Mouse (Mus musculus) testis, postnatal 14 days (tissue): ENCODE data around the gene Ggta1.

Experiments
- DNase-seq: peaks from one replicate; pipeline ENCODE4 v3.0.0; 2021; ENCODE audit warnings: low spot score

The Ggta1 gene

DNA sequence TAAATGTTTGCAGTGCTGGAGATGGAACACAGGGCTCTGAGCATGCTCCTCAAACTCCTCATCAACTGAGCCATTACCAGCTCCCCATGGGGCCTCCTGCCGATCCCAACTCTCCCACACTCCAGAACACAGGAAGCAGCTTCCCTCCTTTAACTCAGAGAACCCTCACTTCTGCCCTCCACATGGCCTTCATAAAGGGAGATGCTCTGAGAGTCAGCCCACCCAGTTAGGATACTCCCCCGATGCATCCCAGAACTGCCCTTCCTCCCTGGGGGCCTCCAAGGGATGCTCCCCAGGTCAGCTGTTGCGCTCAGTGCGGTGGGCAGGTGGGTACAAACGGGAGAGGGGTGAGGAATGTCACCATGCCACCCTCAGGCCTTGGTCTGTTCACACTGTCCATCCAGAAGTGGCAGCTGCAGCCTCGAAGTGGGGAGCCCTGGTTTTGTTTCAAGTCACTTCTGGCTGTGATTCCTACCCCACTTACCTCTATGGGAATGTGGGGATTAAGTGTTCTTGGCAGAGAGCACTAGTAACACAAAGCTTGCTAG lies 28.4 kb downstream of the Ggta1 start:
- no peak for DNase-seq

DNA sequence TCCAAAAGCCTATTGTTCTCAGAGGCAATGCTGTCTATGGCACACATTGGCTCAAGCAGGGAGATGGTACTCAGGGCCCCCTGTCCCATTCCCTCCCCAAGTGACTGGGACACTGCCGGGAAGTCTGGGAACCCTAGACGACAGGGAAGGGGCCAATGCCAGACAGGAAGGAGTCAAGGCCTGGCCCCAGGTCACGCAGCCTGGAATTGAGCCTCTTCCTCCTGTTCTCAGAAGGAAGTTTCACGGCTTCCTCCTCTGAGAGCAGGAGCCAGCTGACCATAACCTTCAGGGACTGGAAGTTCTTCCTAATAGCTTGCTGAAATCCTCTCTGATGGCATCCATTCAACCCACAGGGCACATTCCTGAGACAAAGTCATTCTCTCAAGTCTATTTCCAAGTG lies 29.6 kb downstream of the Ggta1 start:
- DNase-seq = no peak

DNA sequence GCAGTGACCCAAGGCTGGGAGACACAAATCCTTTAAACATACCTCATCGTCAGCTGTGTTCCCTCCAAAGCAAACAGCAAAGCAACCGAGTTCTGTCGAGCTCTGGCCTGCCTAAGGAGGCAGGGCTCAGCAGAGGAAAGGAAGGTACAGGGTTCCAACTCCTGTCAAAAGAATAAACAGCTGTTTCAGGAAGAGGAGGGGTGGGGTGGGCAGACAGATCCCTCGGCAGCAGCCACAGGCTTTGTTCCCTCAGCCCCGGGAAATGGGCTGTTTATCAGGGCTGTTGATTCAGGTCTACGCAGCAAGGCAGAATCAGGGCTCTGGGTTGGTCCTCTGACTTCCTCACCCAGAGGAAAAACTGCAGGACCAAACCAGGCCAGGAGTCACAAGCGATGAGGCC lies 30.6 kb downstream of the Ggta1 start:
- no peak for DNase-seq

DNA sequence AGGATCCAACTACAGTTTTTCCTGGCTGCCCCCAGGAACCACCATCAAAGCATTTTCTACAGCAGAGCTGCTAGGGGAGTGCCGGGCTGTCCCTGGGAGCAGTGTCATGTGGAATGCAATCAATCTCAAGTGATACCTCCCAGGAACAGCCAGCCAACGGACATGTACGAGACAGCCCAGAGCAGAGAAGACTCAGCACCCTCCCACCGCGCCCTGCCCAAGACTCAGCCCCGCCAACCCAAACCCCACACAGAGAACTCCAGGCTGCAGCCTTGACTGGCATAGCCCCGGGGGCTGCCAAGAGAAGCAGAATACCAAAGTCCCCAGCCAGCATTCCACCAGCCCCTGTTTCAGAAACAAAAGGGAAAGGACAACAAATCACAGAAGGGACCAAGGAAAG lies 31.0 kb downstream of the Ggta1 start:
- DNase-seq = no peak

DNA sequence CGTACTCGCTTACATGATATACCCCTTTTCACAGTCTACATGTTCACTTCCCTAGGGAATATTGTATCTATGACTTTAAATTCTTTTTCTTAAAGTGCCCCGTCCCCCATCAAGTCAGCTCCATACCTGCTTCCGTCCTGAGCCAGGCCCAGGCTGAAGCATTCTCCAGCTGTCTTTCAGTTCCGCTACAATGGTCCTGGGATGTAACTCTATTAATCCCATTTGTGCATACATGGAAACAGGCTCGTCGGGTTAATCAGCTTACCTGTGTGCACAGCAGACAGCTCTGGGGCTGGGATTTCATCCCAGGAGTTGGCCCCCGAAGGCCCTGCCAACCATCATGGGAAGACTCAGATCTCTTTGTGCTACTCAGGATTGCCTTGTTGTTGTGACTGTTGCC lies 32.2 kb downstream of the Ggta1 start:
- DNase-seq = no peak

DNA sequence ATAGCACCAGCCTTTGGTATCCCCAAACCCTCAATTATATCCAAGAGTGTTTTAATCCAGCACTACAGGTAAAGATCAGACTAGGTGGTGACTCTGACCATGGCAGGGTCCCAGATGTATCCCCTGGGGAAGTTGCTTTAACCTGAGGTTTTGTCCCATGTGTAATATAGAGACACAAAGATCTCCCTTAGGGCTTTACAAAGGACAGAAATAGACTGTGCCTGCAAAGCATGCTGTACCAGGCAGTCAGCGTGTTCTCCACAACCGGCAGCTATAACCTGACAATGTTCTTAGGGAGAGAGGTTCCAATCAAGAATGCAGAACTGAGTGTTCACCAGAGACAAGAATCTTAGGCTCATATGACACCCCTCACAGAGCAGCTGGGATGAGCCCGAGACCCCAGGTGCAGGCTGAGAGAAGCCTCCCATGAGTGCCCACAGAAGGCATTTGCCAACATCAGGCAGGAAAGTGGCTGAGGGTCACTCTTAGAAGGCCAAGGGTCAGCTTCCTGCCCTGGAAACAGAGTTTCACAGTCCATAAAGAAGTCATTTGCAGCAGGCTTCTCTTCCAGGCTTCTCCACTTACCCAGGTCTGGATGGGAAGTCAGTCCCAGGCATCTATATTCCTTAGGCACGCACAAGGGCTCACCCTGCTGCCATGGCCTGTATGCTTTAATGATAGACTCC lies 34.3 kb downstream of the Ggta1 start:
- no peak for DNase-seq

DNA sequence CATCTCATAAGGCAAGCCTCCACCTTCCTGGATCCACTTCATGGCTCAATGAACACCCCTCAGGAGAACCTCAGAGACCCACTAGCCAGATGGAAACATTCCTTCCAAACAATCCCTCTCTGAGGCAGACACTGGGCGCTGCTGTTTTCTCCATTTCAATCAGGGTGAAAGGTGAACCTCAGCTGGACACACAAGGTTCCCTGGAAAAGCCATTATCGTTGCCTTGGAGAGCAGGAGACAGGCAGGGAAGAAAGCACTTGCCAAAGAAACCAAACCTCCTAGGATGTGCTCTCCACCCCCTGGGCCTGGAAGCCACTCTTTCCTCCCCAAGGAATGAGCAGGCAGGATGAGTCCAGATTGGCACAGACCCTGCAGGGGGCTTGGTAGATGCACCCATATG lies 35.5 kb downstream of the Ggta1 start:
- DNase-seq = no peak

DNA sequence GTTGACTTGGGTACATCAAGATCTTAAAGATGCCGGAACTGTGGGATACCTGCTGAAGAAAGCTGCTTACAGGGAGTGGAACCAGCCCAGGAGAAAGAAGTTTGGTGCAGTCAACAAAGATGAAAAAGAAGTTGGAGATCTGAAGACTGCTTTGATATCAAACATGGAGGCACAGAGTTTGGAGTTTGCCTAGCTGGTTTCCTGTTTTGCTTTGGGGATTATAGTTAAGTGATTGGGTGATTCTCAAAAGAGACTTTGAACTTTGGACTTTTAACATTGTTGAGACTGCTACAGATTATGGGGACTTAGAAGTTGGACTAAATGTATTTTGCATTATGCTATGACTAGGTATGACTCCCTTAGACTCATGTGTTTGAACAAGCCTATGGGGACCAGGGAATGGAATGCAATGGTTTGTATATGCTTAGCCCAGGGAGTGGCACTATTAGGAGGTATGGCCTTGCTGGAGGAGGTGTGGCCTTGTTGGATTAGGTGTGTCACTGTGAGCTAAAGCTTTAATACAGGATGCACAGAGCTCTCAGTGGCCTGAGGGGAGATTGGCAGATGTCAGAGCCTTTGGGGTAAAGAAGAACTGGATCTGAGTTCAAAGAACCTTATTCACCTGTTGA lies 39.2 kb downstream of the Ggta1 start:
- DNase-seq = no peak

DNA sequence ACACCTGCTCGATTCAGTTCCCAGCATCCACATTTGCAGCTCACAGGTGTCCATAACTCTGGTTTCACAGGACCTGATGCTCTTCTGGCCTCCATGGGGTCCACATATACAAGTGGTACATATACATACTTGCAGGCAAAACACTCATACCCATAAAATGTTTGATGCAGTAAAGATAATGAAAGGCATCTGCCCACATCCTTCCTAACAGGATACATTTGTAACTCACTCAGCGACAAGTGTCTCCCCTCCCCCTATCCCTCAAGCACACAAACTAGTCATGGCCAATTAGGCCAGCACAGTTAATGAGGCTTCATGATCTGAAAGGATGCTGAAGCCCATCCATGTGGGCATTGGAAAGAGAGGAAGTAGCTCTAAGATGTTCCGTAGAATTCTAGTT lies 40.6 kb downstream of the Ggta1 start:
- DNase-seq = no peak

DNA sequence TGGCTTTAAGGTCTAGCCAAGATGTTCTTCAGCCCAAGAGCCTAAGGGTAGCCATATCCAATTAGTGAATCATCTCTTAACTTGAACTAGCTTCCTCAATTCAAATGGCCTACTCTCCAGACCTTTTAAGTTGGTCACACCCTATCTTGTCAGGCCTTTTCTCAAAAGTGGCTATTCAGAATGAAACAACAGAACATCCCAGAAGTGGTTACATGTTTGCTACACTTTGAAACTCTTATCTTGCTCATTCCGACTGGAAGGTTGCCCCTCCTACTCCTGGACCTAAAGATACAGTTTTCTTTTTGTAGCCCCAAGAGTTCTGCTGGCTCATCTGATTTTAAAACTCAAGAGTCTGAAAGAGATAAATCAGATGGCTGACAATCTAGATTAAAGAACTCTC lies 42.4 kb downstream of the Ggta1 start:
- DNase-seq = peak; percentile 33

DNA sequence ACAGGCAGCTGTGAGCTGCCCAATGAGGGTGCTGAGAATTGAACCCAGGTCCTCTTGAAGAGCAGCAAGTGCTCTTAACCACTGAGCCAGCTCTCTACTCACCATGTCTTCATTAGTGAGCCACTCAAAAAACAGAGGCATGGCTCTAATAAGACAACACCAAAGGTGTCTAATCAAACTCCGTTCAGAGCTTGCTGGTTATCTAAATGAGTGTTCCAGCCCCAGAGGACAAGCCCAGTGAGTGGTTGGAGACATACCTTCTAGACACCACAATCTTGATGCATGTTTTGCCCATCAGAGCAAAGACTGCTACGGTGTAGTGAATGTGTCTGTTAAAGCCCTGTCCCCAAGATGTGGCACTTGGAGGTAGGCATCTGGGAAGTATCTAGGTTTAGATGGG lies 43.4 kb downstream of the Ggta1 start:
- no peak for DNase-seq

DNA sequence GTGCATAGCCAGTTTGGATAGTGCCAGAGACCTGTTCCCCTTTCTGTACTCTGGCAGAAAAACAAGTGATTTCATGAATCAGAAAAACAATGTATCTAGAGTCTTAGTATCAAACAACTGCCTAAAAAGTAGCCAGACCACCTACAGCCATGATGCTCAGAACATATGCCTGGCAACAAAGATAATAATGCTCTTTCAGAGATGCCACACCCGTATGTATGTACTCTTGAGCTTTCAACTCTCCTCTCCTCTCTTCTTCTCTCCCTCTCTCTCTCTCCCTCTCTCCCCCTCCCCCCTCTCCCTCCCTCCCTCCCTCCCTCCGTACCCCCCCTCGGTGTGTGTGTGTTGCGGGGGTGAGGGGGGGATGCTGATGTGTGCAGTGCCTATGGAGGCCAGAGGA lies 43.8 kb downstream of the Ggta1 start:
- no peak for DNase-seq

DNA sequence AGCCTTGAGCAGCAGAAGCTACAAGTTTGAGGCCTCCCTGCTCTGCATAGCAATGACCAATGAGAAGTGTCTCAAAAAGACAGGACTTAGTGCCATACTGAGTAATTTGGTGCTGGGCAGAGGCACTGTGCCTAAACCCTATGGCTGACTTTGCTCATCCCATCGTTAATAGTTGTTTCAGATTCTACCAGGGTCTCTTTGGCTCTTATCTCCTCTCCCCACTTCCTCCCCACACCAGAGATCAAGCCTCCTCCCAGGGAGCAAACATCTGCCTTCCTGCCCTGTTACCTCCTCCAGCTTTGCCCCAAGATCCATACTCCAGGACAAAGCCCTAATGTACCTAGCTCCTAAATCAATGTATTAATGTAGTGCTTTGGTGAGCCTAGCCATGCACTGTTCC lies 45.8 kb downstream of the Ggta1 start:
- DNase-seq = no peak

DNA sequence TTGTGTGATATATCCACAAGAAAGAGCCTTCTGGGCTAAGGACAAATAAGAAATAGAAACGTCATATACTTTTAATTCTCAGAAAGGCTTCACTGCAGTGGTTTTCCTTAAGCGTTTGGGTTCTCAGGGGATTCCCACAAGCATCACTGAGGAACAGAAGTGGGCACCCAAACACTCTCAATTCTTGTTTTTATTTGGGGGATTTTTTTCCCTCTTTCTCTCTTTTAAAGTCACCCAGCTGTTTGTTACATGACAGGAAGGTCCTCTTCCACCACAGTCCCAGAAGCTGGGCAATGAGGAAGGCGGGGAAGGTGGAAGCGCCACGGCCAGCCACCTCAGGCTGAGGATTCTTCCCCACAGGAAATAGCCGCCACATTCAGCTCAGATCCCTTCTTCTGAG lies 46.6 kb downstream of the Ggta1 start:
- DNase-seq = no peak

DNA sequence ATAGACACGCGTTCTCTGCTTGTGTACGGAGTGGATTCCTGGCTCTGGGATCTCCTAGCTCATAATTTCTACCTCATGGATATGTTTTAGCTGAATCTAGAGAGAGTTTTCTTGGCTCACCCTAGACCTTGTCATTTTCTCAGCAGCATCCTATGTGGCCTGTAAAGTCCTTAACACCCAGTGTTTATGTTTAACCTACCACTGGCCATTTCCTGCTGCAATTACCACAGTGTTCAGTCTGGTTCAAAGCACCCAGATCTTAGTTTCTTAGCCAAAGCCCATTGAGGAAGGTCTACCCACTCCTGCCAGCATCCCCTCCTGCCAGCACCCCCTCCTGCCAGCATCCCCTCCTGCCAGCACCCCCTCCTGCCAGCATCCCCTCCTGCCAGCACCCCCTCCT lies 50.2 kb downstream of the Ggta1 start:
- no peak for DNase-seq

DNA sequence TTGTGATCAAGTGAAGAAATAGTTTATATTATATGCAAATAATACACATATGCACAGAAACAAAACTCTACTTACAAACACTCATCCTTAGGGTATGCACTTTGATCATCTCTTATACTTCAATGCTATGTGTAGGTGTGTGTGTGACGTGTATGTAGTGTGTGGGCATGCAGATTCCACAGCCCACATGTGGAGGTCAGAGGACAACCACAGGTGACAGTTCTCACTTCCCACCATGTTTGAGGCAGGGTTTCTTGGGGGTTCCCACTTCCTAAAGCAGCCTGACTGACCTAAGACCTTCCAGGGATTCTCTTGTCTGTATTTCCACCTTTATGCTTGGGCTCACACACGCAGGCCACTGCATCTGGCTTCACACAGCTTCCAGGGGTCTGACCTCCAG lies 50.8 kb downstream of the Ggta1 start:
- no peak for DNase-seq

DNA sequence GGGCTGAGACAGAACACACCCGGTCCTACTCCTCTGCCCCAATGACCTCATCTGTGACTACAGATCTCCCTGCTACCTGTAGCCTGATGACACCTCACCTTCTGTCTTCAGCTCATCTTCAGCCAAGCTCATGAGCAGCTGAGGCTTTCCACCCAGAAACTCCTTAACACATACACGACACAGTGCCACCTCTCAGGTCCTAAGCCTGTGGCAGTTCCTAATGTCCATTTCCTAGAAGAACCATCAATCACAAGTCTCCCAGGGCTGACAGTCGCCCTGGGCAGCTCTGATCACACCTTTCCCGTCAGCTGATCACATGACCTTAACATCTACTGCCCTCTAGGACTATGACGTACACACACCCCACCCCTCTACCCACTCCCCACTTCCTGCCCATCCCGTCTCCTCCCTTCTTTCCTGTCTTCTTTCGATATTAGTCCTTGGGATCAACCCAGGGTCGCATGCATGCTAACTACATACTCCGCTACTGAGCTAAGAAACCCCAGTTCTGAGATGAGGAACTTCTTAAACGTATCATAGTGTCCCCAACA lies 51.3 kb downstream of the Ggta1 start:
- no peak for DNase-seq

DNA sequence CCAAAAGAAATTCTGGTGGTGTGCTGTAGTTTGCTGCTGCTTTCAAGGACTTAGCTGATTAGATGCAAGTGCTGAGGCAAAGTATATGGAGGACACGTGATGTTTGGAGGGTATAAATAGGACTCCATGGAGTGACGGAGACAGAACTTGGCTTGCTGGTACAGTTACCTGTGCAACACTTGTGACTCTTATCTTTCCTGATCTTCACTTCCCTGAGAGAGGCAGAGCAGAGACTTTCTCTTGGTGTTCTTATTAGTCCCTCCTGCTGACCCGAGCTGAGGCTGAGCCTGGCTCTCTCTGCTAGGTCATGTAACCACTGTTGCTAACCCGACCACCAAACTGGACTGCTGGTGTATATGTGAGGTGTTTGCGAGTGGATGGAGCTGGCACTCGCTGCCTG lies 53.6 kb downstream of the Ggta1 start:
- no peak for DNase-seq

DNA sequence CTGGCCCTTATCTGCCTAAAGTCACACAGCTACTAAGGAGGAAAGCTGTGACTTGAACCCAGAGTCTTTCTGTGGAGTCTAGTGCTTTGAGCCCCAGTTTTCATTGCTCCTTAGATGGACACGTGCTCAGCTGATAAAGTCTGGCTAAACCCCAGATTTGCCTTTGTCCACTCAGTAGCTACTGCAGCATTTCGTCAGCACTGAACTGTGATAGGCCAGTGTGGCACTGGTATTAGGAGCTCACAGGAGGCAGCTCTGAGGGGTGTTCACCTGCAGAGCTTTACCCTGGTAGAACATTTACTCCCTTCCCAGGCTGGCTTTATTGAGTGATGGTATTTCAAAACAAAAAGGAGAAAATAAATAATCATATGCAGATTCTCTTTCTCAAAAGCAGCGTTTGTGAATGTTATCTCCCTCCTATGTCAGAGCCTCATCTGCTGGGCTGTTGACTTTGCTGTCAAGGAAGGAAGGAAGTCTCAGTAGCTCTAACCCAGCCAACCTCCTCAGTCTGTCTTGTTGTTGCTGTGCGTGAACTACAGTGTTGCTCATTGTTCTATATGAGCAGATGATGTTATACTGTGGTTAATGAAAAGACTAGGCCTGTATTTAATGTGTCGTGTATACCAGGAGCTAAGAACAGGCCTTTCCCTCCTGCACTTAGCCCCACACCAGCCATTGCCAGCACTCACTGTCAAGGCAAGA lies 54.5 kb downstream of the Ggta1 start:
- DNase-seq = no peak

DNA sequence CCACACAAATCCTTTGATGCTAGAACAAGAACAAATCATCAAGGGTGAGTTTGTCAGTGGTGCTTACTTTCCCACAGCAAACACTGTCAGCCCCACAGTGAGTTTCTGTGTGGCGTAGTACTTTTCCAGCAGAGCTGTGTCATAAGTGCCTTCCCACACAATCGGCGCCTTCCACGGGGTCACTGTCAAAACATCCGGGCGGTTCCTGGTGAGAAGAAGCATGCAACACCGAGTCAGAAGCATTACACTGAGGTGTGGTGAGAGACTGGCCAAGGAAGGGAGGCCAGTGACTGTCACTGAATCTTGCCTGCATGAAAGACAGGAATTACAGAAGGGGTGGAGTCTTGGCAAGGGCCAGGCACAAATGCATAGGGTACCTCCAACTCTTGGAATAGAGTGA lies 55.2 kb downstream of the Ggta1 start:
- no peak for DNase-seq

DNA sequence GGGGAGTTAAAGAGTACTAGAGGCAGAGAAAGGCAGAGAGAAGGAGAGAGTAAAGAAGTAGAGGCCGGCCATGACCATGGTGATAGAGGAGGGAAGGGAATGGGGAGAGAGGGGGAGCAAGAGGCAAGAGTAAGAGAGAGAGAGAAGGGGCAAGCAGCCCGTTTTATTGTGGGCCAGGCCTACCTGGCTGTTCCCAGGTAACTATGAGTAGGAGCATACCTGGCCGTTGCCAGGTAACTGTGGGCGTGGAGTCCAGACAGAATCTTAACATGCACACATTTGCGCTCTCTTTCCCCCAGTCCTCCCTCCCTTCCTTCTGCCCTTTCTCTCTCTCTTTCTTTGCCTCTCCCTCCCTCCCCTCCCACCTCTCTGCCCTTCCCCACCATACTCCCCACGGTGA lies 55.8 kb downstream of the Ggta1 start:
- DNase-seq = no peak

DNA sequence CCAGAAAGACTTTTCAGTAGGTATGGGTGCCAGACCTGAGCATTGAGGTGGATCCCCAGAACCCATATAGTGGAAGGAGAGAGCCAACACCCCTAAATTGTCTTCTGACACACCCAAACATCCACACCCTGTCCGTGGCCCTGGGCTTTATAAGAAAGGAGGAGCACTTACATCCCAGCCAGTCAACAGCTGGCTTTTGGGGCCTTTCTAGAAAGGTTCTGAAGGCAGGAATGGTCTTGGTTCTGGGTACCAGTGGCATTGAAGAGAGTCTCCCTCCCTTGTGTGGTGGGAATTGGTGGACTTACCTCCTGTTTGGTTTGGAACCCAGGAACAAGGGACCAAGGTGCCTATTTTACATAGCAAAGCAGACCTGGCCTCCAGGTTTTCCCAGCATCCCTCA lies 56.4 kb downstream of the Ggta1 start:
- no peak for DNase-seq

DNA sequence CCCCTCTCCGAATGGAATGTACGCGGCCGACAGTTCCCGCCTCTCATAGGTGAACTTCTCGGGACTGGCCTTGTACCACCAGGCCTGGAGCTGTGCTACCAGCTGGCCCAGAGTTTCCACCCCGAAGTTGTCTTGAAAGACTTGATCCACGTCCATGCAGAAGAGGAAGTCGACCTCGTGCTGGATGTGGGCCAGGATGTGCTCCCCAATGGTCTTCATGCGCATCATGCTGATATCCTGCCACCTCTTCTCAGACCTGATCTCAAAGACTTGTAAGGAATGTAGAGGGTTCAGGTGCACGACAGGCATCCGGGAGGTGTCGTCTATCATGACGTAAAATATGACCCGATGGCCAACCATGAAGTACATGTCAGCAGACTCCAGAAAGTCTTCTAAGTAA lies 60.6 kb downstream of the Ggta1 start:
- DNase-seq = no peak
